Mouse (Mus musculus) layer of hippocampus, adult 9-10 months (tissue): ENCODE measurements around the gene Tgm6.

Source experiments
- DNase-seq: peaks from one replicate; pipeline ENCODE4 v3.0.0; 2022; ENCODE audit warnings: low spot score

Tgm6 gene

GRCm38 (mm10) chr2:130112116-130112515 is at the start of gene Tgm6:
TSS of gene Tgm6 (plus strand) at chr2:130112416.
- DNase-seq: no peak

GRCm38 (mm10) chr2:130068228-130068627 is 44.0 kb upstream of the Tgm6 start:
- DNase-seq: peak; percentile 52

GRCm38 (mm10) chr2:130070396-130070795 is 41.8 kb upstream of the Tgm6 start:
- DNase-seq: no peak

GRCm38 (mm10) chr2:130112804-130113203 is 588 bp downstream of the Tgm6 start:
- DNase-seq: no peak

GRCm38 (mm10) chr2:130113379-130113778 is 1.2 kb downstream of the Tgm6 start:
- DNase-seq: no peak

GRCm38 (mm10) chr2:130118649-130119048 is 6.4 kb downstream of the Tgm6 start:
- no peak for DNase-seq

GRCm38 (mm10) chr2:130125279-130126059 is 13.3 kb downstream of the Tgm6 start:
- no peak for DNase-seq

GRCm38 (mm10) chr2:130126073-130126472 is 13.9 kb downstream of the Tgm6 start:
- DNase-seq: no peak

GRCm38 (mm10) chr2:130129687-130130086 is 17.5 kb downstream of the Tgm6 start:
- DNase-seq: no peak

- DNase-seq: no peak
Observed at GRCm38 (mm10) chr2:130143011-130143410, 30.8 kb downstream of the Tgm6 start.

GRCm38 (mm10) chr2:130144703-130145324 is 32.6 kb downstream of the Tgm6 start:
- no peak for DNase-seq

GRCm38 (mm10) chr2:130146089-130146668 is 34.0 kb downstream of the Tgm6 start:
- DNase-seq: no peak

GRCm38 (mm10) chr2:130155171-130155570 is 43.0 kb downstream of the Tgm6 start:
- DNase-seq: no peak

GRCm38 (mm10) chr2:130155851-130156250 is 43.6 kb downstream of the Tgm6 start:
- no peak for DNase-seq

GRCm38 (mm10) chr2:130157231-130158087 is 45.2 kb downstream of the Tgm6 start:
- no peak for DNase-seq

- no peak for DNase-seq
Observed at GRCm38 (mm10) chr2:130158088-130158437, 45.8 kb downstream of the Tgm6 start.

GRCm38 (mm10) chr2:130162701-130163100 is 50.5 kb downstream of the Tgm6 start:
- DNase-seq: no peak

GRCm38 (mm10) chr2:130166311-130167214 is 54.3 kb downstream of the Tgm6 start:
- DNase-seq: no peak

- DNase-seq: no peak
Observed at GRCm38 (mm10) chr2:130167861-130168260, 55.6 kb downstream of the Tgm6 start.

- no peak for DNase-seq
Observed at GRCm38 (mm10) chr2:130171674-130172073, 59.5 kb downstream of the Tgm6 start.

GRCm38 (mm10) chr2:130176820-130177219 is 64.6 kb downstream of the Tgm6 start:
- DNase-seq: no peak
